8 mouse cellular contexts compared by ENCODE assay signal in the genomic region with DNA sequence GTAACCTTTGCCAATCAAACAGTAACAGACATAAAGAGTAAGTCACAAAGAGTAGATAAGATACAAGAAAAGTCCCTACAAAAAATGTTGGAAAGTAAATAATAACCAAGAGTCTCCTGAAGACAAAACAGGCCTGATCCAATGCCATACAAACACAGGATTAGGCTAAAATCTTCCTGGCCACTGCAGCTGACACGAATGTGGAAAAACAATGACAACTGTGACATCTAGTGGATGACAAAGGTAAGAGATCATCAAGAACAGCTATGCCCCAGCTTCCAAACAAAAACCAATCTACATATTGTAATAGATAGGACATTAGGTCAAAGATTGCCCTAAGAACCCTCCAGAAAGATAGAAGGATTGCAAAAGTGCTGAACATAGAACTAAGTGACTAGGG. TPM values are rescaled to one million over a fixed set of nuclear protein-coding genes. Genes with fewer than 3 reads are reported as not detected.
A peak's percentile ranks its signal among the peaks of the same experiment; 100 is the strongest.
DNase-seq lines count a peak whose midpoint lies in the region; ATAC-seq and TF ChIP-seq lines count a peak whose summit lies in the region.

No protein-coding gene starts in this region.

- 0% methylated on average over 1 of the region's 1 CpGs for WGBS in lung, embryonic 14.5 days

- H3K36me3 ChIP-seq in lung, embryonic 14.5 days (ENCODE audit: insufficient read depth) = no peaks in the 10 kb centered on the region

- H3K4me1 ChIP-seq in lung, embryonic 14.5 days (ENCODE audit: insufficient read depth) = no peaks in the 10 kb centered on the region

- no peaks in the 10 kb centered on the region for H3K27me3 ChIP-seq in lung, embryonic 14.5 days (ENCODE audit: insufficient read depth, low read length)

- H3K4me2 ChIP-seq in lung, embryonic 14.5 days = no peak overlapping the region

- ATAC-seq in lung, embryonic 14.5 days (ENCODE audit: insufficient read depth) = no peak; the same call in 1 of the 2 replicates
- 0 out of 2 replicates have a peak, but pooled peaks have one; percentile 45 for ATAC-seq in common myeloid progenitor, adult 5-6 weeks (replicated peaks; ENCODE audit: low read depth, poor library complexity, severe bottlenecking)

- peak; percentile 6 for DNase-seq in heart, adult 8-10 months (ENCODE audit: low spot score)
- no peak for DNase-seq in heart, adult 9 months (ENCODE audit: low spot score in 2 of 2)
- DNase-seq in lung, embryonic 14.5 days = peak; percentile 79
- no peak for DNase-seq in lung, adult 18-20 months
- DNase-seq in retina, postnatal 1 day = peak; percentile 72
- no peak for DNase-seq in thymus, postnatal 10 days (ENCODE audit: low spot score in 2 of 2)
- DNase-seq in ovary, postnatal 36 days (ENCODE audit: low spot score) = no peak

- no peak overlapping the region for H3K9ac ChIP-seq in lung, embryonic 14.5 days

- no peaks in the 10 kb centered on the region for H3K9me3 ChIP-seq in lung, embryonic 14.5 days (ENCODE audit: low read depth, low read length)

- no peak overlapping the region for H3K27ac ChIP-seq in lung, embryonic 14.5 days (ENCODE audit: low read depth)

- no peak overlapping the region for H3K4me3 ChIP-seq in lung, embryonic 14.5 days (ENCODE audit: low read depth, low read length)

- peak; percentile 67 for TF ChIP-seq CTCF in lung, embryonic 14.5 days (IDR thresholded peaks at IDR 0.05; ENCODE audit: low read depth)

RNA-seq across cellular contexts. Expression of a gene that starts 19.2 kb away (rescaled TPM):
- 1 to 10 TPM in 1 of 4 experiments, under 1 TPM in 3; 0.41 to 1.2 (median 0.57) TPM for total RNA-seq in heart, adult 8-10 months (2022)
- 42.3 and 44.6 TPM in 2 replicates for polyA plus RNA-seq in lung, embryonic 14.5 days (2014; fragmentation: Nextera tagmentation; extraction: Ambion mirVana)
- total RNA-seq in common myeloid progenitor, adult 5-6 weeks (2017) = 0.09 TPM in 1 of 2 replicates, not detected in the other

RNA-seq across cellular contexts. Expression of a gene that starts 32.9 kb away (rescaled TPM):
- total RNA-seq in heart, adult 8-10 months (2022) = 10 to 100 TPM; 30.2 to 42.5 (median 34.6) TPM
- 42.7 and 51.9 TPM in 2 replicates for polyA plus RNA-seq in lung, embryonic 14.5 days (2014; fragmentation: Nextera tagmentation; extraction: Ambion mirVana)
- total RNA-seq in common myeloid progenitor, adult 5-6 weeks (2017) = 19.3 and 23.9 TPM in 2 replicates

RNA-seq across cellular contexts. Expression of a gene that starts 33.1 kb away (rescaled TPM):
- 1 to 10 TPM; 5.6 to 9.2 (median 6.9) TPM for total RNA-seq in heart, adult 8-10 months (2022)
- polyA plus RNA-seq in lung, embryonic 14.5 days (2014; fragmentation: Nextera tagmentation; extraction: Ambion mirVana) = 43.4 and 48.2 TPM in 2 replicates
- total RNA-seq in common myeloid progenitor, adult 5-6 weeks (2017) = 38.3 and 42.7 TPM in 2 replicates

RNA-seq across cellular contexts. Expression of a gene that starts 48.3 kb away (rescaled TPM):
- total RNA-seq in heart, adult 8-10 months (2022) = 10 to 100 TPM in 3 of 4 experiments, 1 to 10 TPM in 1; 9.5 to 11.8 (median 10.6) TPM
- polyA plus RNA-seq in lung, embryonic 14.5 days (2014; fragmentation: Nextera tagmentation; extraction: Ambion mirVana) = 27.2 and 27.7 TPM in 2 replicates
- total RNA-seq in common myeloid progenitor, adult 5-6 weeks (2017) = 49.7 and 49.9 TPM in 2 replicates

Comparison
In these comparisons a context has a peak if more than half of its experiments do, and no peak if none do; other contexts are left out.
1. DNase-seq: peak in heart, adult 8-10 months (single experiment), lung, embryonic 14.5 days (single experiment) and retina, postnatal 1 day (single experiment); none in heart, adult 9 months (0 of 2), lung, adult 18-20 months (0 of 2), thymus, postnatal 10 days (0 of 2) and ovary, postnatal 36 days (single experiment).